Mouse (Mus musculus) ES-E14 (cell line): ENCODE data around the gene Stat5b. TPM values are rescaled to one million over a fixed set of nuclear protein-coding genes. Genes with fewer than 3 reads are reported as not detected.

Experiments used
- DNase-seq: peaks from one replicate; pipeline ENCODE4 v3.0.0-alpha.2; 2013; ENCODE audit warnings: low read depth, low spot score
- H3K27ac ChIP-seq: 2 replicates; pipeline ENCODE4 v1.5.1; 2012; ENCODE audit warnings: low read depth, mild to moderate bottlenecking, low read length, moderate library complexity, mixed read lengths; ENCODE audit not compliant: poor library complexity, insufficient read depth, severe bottlenecking
- H3K36me3 ChIP-seq: 2 replicates; pipeline ENCODE4 v1.6.1; 2012; ENCODE audit warnings: mild to moderate bottlenecking, low read length, moderate library complexity, mixed read lengths; ENCODE audit not compliant: control insufficient read depth, poor library complexity, insufficient read depth, severe bottlenecking
- H3K4me1 ChIP-seq, 2 experiments: fragments of 150-350 bp in 1 of 2; sonication (generic) in 1 of 2; 2 replicates each; pipeline ENCODE4 v1.6.1; 2012; ENCODE audit warnings: low read length in 2 of 2, mild to moderate bottlenecking in 1 of 2, mixed read lengths in 1 of 2; ENCODE audit not compliant: control insufficient read depth in 2 of 2, insufficient read depth in 2 of 2, poor library complexity in 1 of 2
- H3K4me3 ChIP-seq, 2 experiments: fragments of 150-350 bp in 1 of 2; sonication (generic) in 1 of 2; 2 replicates each; pipeline ENCODE4 v1.5.1; 2012; ENCODE audit warnings: low read length in 2 of 2, low read depth in 1 of 2, mild to moderate bottlenecking in 1 of 2, mixed read lengths in 1 of 2; ENCODE audit not compliant: insufficient read depth in 1 of 2, poor library complexity in 1 of 2, severe bottlenecking in 1 of 2
- H3K9ac ChIP-seq: 2 replicates; pipeline ENCODE4 v1.6.1; 2012; ENCODE audit warnings: low read depth, mild to moderate bottlenecking, low read length, mixed read lengths; ENCODE audit not compliant: poor library complexity, insufficient read depth, severe bottlenecking
- H3K9me3 ChIP-seq: fragments of 150-350 bp; sonication (generic); 2 replicates; pipeline ENCODE4 v1.6.1; 2012; ENCODE audit warnings: low read depth, mild to moderate bottlenecking, low read length; ENCODE audit not compliant: control insufficient read depth, insufficient read depth
- CHD2 ChIP-seq: IDR thresholded peaks from 2 replicates; pipeline ENCODE4 v1.6.1; 2014; ENCODE audit warnings: mild to moderate bottlenecking, low read depth, low read length, inconsistent platforms
- HCFC1 ChIP-seq: IDR thresholded peaks from 2 replicates; pipeline ENCODE4 v1.6.1; 2012; ENCODE audit warnings: low read length, inconsistent platforms, borderline replicate concordance; ENCODE audit not compliant: insufficient read depth
- MAFK ChIP-seq: IDR thresholded peaks from 2 replicates; pipeline ENCODE4 v1.6.1; 2014; ENCODE audit warnings: mild to moderate bottlenecking, low read depth, low read length, inconsistent platforms; ENCODE audit not compliant: insufficient read depth
- ZC3H11A ChIP-seq: IDR thresholded peaks from 2 replicates; pipeline ENCODE4 v1.6.1; 2012; ENCODE audit warnings: low read depth, mild to moderate bottlenecking, inconsistent platforms, low read length, borderline replicate concordance
- ZNF384 ChIP-seq: IDR thresholded peaks from 2 replicates; pipeline ENCODE4 v1.6.1; 2012; ENCODE audit warnings: low read depth, low read length, inconsistent platforms
- in situ Hi-C, 2 experiments: fragments of 600-800 bp; cut with MboI; formaldehyde crosslinking; loops; one replicate each; pipeline ENCODE4 v1.15.1; 2025; ENCODE audit warnings: low sequenced_read_pairs in 2 of 2, inconsistent platforms in 1 of 2; ENCODE audit not compliant: unreplicated experiment in 2 of 2
- total RNA-seq: library from RNA; depleted of rRNA; stranded (reverse); fragments of 300-350 nt; gene quantifications from 2 replicates; pipeline ENCODE4 v1.2.3, GENCODE M21; 2012

Gene Stat5b
- total RNA-seq, 1 experiment = 3.4 TPM

DNA sequence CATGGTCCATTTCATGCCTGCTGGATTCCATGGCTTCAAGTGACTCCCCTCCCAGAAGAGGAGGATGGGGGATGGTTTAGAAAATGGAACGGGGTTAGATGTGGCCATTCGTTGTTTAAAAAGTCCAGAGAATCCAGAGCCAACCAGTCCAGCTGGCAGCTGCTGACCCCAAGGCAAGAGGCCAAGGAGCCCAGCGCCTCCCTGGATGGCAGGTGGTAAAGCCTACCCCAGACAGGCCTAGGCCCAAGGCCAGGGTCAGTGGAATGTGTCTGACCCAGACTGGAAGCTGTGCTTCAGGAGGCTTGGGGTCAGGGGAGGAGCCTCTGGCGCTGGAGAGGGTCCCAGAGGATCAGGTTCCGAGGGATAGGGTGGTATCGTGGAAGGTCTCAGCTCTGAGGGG is 109.2 kb downstream of the Stat5b start:
- Histone ChIP-seq H3K4me1 (peaks cover 9 to 15% of the 10 kb centered on the region in 2 experiments; a peak in 3 of 4 replicates), H3K4me3 (no peak overlapping the region), H3K9ac (no peak overlapping the region), H3K9me3 (no peaks in the 10 kb centered on the region), H3K36me3 (no peaks in the 10 kb centered on the region), H3K27ac (no peak overlapping the region)
- no peak for DNase-seq
- TF ChIP-seq HCFC1 (no peak), ZC3H11A (no peak), MAFK (no peak), ZNF384 (no peak), CHD2 (no peak)
- in situ Hi-C loops = no loop called here

DNA sequence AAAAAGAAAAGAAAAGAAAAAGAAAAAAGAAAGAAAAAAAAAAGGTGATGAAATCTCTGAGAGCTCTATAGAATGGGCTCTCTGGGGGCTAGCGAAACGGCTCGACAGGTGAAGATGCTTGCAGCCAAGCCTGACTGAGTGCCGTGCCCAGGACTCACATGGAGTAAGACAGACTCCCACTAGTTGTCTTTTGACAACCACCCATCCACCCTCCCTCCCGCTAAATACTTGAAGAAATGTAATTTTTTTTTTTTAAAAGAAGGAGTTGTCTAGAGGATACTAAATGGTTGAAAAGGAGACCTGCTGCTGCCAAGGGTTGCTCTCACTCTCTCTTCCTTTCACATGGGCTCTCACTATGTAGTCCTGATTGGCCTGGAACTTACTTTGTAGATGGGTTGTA is 111.8 kb downstream of the Stat5b start:
- H3K27ac ChIP-seq = no peak overlapping the region
- peaks cover 8 to 10% of the 10 kb centered on the region in 2 experiments; a peak in 3 of 4 replicates for H3K4me1 ChIP-seq
- no peak overlapping the region; the same call in 1 of the 2 replicates for H3K9ac ChIP-seq
- in situ Hi-C loops = no loop called here
- TF ChIP-seq ZNF384 (no peak), MAFK (no peak), CHD2 (no peak), HCFC1 (no peak), ZC3H11A (no peak)
- H3K9me3 ChIP-seq = no peaks in the 10 kb centered on the region
- peak overlapping the region; percentile 63 to 82; a peak in 3 of 4 replicates for H3K4me3 ChIP-seq
- no peak for DNase-seq
- H3K36me3 ChIP-seq = peaks cover 2% of the 10 kb centered on the region; the same call in 1 of the 2 replicates

DNA sequence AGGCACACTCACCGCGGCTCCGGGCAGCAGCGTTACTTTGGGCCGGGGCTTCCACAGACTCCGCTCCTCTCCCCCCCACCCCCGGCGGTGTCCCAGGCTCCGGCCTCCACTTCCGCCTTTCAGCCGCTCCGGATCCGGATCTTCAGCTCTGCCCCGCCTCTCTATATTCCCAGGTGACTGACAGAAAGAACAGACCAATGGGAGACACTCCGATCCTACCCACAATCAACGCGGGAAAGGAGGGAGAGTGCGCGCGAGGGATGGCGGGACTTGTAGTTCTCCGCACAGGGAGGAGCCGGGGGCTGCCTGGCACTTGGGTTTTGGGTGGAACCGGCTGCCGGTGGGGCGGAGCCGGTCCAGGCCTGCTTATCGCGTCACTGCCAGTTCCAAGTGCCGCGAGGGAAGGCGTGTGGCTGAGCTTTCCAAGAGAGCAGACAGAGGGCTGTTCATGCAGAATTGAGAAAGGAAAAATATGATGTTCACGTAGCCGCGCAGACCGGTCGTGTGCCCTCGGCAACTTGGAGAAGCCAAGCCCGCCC is 112.4 kb downstream of the Stat5b start, which contains the start of gene Rab5c:
Rab5c (minus strand) TSS at position 150 of the 539 bp plus-strand sequence.
- TF ChIP-seq CHD2 (peak; percentile 95), ZNF384 (no peak), HCFC1 (peak; percentile 98), MAFK (no peak), ZC3H11A (no peak)
- in situ Hi-C loops = no loop called here
- DNase-seq = peak; percentile 99
- Histone ChIP-seq H3K9me3 (no peaks in the 10 kb centered on the region), H3K9ac (peak within 1 kb of the TSS; percentile 93), H3K4me3 (peak within 1 kb of the TSS; percentile 92), H3K36me3 (peaks cover 2% of the 10 kb centered on the region; the same call in 1 of the 2 replicates), H3K4me1 (peaks cover 8 to 10% of the 10 kb centered on the region in 2 experiments; a peak in 3 of 4 replicates), H3K27ac (0 out of 2 replicates have a peak within 1 kb of the TSS, but pooled peaks have one; percentile 4)

DNA sequence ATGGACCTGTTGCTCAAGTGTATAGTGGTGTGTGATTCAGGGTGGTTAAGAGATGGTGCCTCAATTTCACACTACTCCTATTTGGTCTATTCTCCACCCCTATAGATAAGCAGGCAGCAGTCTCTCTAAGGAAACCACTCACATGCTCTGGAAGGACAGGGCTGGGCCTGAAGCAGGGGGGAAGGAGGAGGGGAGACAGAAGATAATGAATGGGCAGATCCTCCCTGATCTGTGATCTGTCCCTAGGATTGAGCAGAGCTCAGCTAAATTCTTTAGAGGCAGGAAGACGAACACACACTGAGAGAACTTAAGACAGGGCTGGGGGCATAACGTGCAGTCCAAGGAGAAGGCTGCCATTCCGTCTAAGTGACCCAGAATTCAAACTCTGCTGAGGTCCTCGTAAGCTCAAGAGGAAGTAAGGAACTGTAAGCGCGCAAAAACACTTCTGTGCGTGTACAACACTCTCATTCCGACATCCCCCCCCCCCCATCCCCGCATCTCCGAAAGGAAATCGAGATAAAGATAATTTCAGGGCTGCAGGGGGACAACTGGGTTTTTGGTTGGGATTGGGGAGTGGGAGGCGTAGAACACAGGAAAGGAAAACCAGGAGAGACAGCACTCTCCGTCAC is 113.3 kb downstream of the Stat5b start:
- DNase-seq = no peak
- no peak overlapping the region for H3K27ac ChIP-seq

More for the DNA sequence above, 113.3 kb downstream of the Stat5b start:
- H3K36me3 ChIP-seq = peaks cover 2% of the 10 kb centered on the region; the same call in 1 of the 2 replicates
- in situ Hi-C loops = no loop called here
- no peak for TF ChIP-seq CHD2
- no peak for TF ChIP-seq HCFC1
- TF ChIP-seq ZNF384 = no peak
- no peak for TF ChIP-seq MAFK
- TF ChIP-seq ZC3H11A = no peak
- H3K9ac ChIP-seq = peak overlapping the region; percentile 93
- no peaks in the 10 kb centered on the region for H3K9me3 ChIP-seq
- peak overlapping the region; percentile 92 for H3K4me3 ChIP-seq
- H3K4me1 ChIP-seq = peaks cover 8 to 10% of the 10 kb centered on the region in 2 experiments; a peak in 3 of 4 replicates
